ENCODE assay signal across 8 mouse cellular contexts in the genomic region with DNA sequence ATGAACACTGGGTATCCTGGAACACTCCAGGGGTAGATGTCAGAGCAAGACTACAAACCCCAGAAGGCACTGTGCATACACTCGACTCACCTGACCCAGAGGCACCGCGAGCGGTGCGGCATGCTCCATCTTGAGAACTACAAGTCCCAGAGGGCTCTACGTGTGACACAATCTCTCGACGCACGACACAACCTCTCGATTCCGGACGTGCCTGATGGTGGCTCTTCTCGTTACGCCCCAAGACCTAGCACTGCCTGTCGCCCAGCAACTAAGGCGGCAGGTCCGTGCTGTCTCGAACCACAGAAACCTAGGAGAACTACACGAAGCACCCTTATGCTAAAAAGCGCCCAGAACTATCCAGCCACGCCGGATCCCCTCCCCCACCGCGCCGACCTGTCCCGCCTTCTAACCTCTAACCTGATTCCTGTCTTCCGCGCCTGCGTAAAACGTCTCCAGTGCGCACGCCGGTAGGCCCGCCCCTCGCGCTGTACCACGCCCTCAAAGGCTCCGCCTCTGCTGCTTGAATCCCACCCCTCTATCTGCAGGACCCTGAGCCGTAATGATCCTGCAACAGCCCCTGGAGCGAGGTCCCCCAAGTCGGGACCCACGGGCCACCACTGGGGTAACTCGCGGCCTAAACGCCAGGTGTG. TPM values are rescaled to one million over a fixed set of nuclear protein-coding genes. Genes with fewer than 3 reads are reported as not detected.
DNase-seq lines count a peak whose midpoint lies in the region; ATAC-seq and TF ChIP-seq lines count a peak whose summit lies in the region.

A gene (plus strand): TSS at position 173 of the 650 bp plus-strand sequence.
A gene (minus strand): TSS at position 459 of the 650 bp plus-strand sequence.

- intact Hi-C loops in heart, postnatal 36 days (cut with DNase I), result no loop called here

- WGBS in forebrain, embryonic 16.5 days, result under 1% methylated on average over 45 of the region's 45 CpGs
- under 1% methylated on average over 45 of the region's 45 CpGs for WGBS in lung, embryonic 14.5 days
- under 1% methylated on average over 45 of the region's 45 CpGs for WGBS in olfactory bulb, adult 2 months
- WGBS in thymus, adult 2 months, result under 1% methylated on average over 45 of the region's 45 CpGs

- no peaks in the 10 kb centered on the region for H3K27me3 ChIP-seq in G1E (ENCODE audit: insufficient read depth, low read length)
- H3K27me3 ChIP-seq in forebrain, embryonic 16.5 days (replicated peaks; ENCODE audit: control insufficient read depth, insufficient read depth, low read length), result peaks cover 13% of the 10 kb centered on the region
- H3K27me3 ChIP-seq in lung, embryonic 14.5 days (ENCODE audit: insufficient read depth, low read length), result peaks cover 4% of the 10 kb centered on the region; the same call in 1 of the 2 replicates
- peaks cover 3% of the 10 kb centered on the region; the same call in 1 of the 2 replicates for H3K27me3 ChIP-seq in thymus, adult 2 months (ENCODE audit: control insufficient read depth, insufficient read depth, low read length)

- H3K27ac ChIP-seq in forebrain, embryonic 16.5 days (ENCODE audit: low read length), result peak within 1 kb of the TSS; percentile 82
- peak within 1 kb of the TSS; percentile 97 for H3K27ac ChIP-seq in layer of hippocampus, adult 2 months
- H3K27ac ChIP-seq in lung, embryonic 14.5 days (ENCODE audit: low read depth), result peak within 1 kb of the TSS; percentile 80
- H3K27ac ChIP-seq in olfactory bulb, adult 2 months (ENCODE audit: insufficient read depth, low read depth, low read length), result peak within 1 kb of the TSS; percentile 94
- peak within 1 kb of the TSS; percentile 55 for H3K27ac ChIP-seq in thymus, adult 2 months (ENCODE audit: control insufficient read depth, insufficient read depth, low read length)

- H3K4me1 ChIP-seq in G1E (ENCODE audit: insufficient read depth, low read depth, low read length), result peaks cover 65% of the 10 kb centered on the region
- H3K4me1 ChIP-seq in forebrain, embryonic 16.5 days (replicated peaks; ENCODE audit: control insufficient read depth, insufficient read depth, low read length), result peaks cover 30% of the 10 kb centered on the region
- H3K4me1 ChIP-seq in lung, embryonic 14.5 days (ENCODE audit: insufficient read depth), result peaks cover 6% of the 10 kb centered on the region; the same call in 1 of the 2 replicates
- H3K4me1 ChIP-seq in olfactory bulb, adult 2 months (ENCODE audit: control insufficient read depth, insufficient read depth, low read length), result peaks cover 31% of the 10 kb centered on the region
- peaks cover 21% of the 10 kb centered on the region for H3K4me1 ChIP-seq in thymus, adult 2 months (replicated peaks; ENCODE audit: control insufficient read depth, insufficient read depth, low read length)

- H3K4me2 ChIP-seq in forebrain, embryonic 16.5 days (ENCODE audit: low read length), result peak within 1 kb of the TSS; percentile 79
- peak within 1 kb of the TSS; percentile 96 for H3K4me2 ChIP-seq in lung, embryonic 14.5 days

- no peak for TF ChIP-seq CTCF in G1E (IDR thresholded peaks at IDR 0.05; ENCODE audit: low read depth, low read length)
- no peak for TF ChIP-seq CTCF in layer of hippocampus, adult 2 months (conservative IDR thresholded peaks at IDR 0.05)
- no peak for TF ChIP-seq CTCF in lung, embryonic 14.5 days (IDR thresholded peaks at IDR 0.05; ENCODE audit: low read depth)
- TF ChIP-seq CTCF in olfactory bulb, adult 2 months (IDR thresholded peaks at IDR 0.05; ENCODE audit: insufficient read depth, low read depth, low read length), result no peak
- no peak; the same call in none of the 2 replicates for TF ChIP-seq CTCF in thymus, adult 2 months (IDR thresholded peaks at IDR 0.05; ENCODE audit: borderline replicate concordance, control insufficient read depth, extremely low read depth, insufficient read depth, low read length, poor library complexity)

- no peaks in the 10 kb centered on the region for H3K9me3 ChIP-seq in G1E (replicated peaks)
- no peaks in the 10 kb centered on the region for H3K9me3 ChIP-seq in forebrain, embryonic 16.5 days (ENCODE audit: control insufficient read depth, low read length)
- no peaks in the 10 kb centered on the region for H3K9me3 ChIP-seq in lung, embryonic 14.5 days (ENCODE audit: low read depth, low read length)

- peaks cover 51% of the 10 kb centered on the region for H3K36me3 ChIP-seq in G1E (replicated peaks)
- H3K36me3 ChIP-seq in forebrain, embryonic 16.5 days (ENCODE audit: control insufficient read depth, insufficient read depth), result no peaks in the 10 kb centered on the region; the same call in 1 of the 2 replicates
- H3K36me3 ChIP-seq in lung, embryonic 14.5 days (ENCODE audit: insufficient read depth), result peaks cover 24% of the 10 kb centered on the region
- peaks cover 5% of the 10 kb centered on the region; the same call in 1 of the 2 replicates for H3K36me3 ChIP-seq in thymus, adult 2 months (ENCODE audit: control insufficient read depth, insufficient read depth, low read length)

- H3K4me3 ChIP-seq in G1E (ENCODE audit: low read depth, low read length), result peak within 1 kb of the TSS; percentile 76
- peak within 1 kb of the TSS; percentile 80 for H3K4me3 ChIP-seq in forebrain, embryonic 16.5 days (replicated peaks; ENCODE audit: low read length)
- H3K4me3 ChIP-seq in layer of hippocampus, adult 2 months, result peak within 1 kb of the TSS; percentile 90
- peak within 1 kb of the TSS; percentile 61 for H3K4me3 ChIP-seq in lung, embryonic 14.5 days (ENCODE audit: low read depth, low read length)
- H3K4me3 ChIP-seq in olfactory bulb, adult 2 months (ENCODE audit: insufficient read depth, low read depth, low read length), result peak within 1 kb of the TSS; percentile 88
- peak within 1 kb of the TSS; percentile 77 for H3K4me3 ChIP-seq in thymus, adult 2 months (ENCODE audit: control insufficient read depth, insufficient read depth, low read length)

- peak; percentile 77 for DNase-seq in G1E (ENCODE audit: low spot score)
- DNase-seq in cerebellum, adult 18-20 months, result peak; percentile 95 to 97
- DNase-seq in heart, postnatal 36 days, result peak; percentile 90 to 95
- peak; percentile 89 to 97 for DNase-seq in layer of hippocampus, adult 2 months (ENCODE audit: low spot score in 2 of 2)
- DNase-seq in lung, embryonic 14.5 days, result peak; percentile 96
- peak; percentile 91 for DNase-seq in thymus, adult 2 months

- H3K9ac ChIP-seq in forebrain, embryonic 16.5 days (replicated peaks; ENCODE audit: low read depth, low read length), result peak within 1 kb of the TSS; percentile 82
- H3K9ac ChIP-seq in lung, embryonic 14.5 days, result peak within 1 kb of the TSS; percentile 59

- no peak for TF ChIP-seq POLR2A in olfactory bulb, adult 2 months (IDR thresholded peaks at IDR 0.05; ENCODE audit: insufficient read depth, low read depth, low read length)
- TF ChIP-seq POLR2A in thymus, adult 2 months (IDR thresholded peaks at IDR 0.05; ENCODE audit: control insufficient read depth, extremely low read depth, insufficient read depth, low read length, poor library complexity), result peak; percentile 56; the same call in 1 of the 2 replicates

- ATAC-seq in G1E (ENCODE audit: extremely low read depth, insufficient number of reproducible peaks, low FRiP score, poor library complexity, severe bottlenecking), result peak; percentile 91
- peak; percentile 96 for ATAC-seq in forebrain, embryonic 16.5 days
- peak; percentile 92 for ATAC-seq in lung, embryonic 14.5 days (ENCODE audit: insufficient read depth)

RNA-seq across cellular contexts. Expression of the first gene that starts in this region (rescaled TPM):
- total RNA-seq in G1E (2014; fragmentation: Nextera tagmentation) (42.3 and 54.4 TPM in 2 replicates), G1E (2017) (44.6 and 48.4 TPM in 2 replicates)
- polyA plus RNA-seq in G1E (2012), result 330 and 356 TPM in 2 replicates
- 92.1 and 99.4 TPM in 2 replicates for polyA plus RNA-seq in forebrain, embryonic 16.5 days (2015; fragmentation: Nextera tagmentation; extraction: Ambion mirVana)
- total RNA-seq in heart, postnatal 36 days (2021), result 100 to 1,000 TPM; 196 to 206 TPM
- total RNA-seq in layer of hippocampus, adult 2 months (2021), result 100 to 1,000 TPM; 110 to 118 TPM
- 63.8 and 71.1 TPM in 2 replicates for polyA plus RNA-seq in lung, embryonic 14.5 days (2014; fragmentation: Nextera tagmentation; extraction: Ambion mirVana)
- polyA plus RNA-seq in olfactory bulb, adult 2 months (2012; ENCODE audit: insufficient read depth, insufficient read length, low replicate concordance, missing spikeins), result not detected in 2 replicates
- 143 and 192 TPM in 2 replicates for polyA plus RNA-seq in thymus, adult 2 months (2012; rRNA removed)

RNA-seq across cellular contexts. Expression of the second gene that starts in this region (rescaled TPM):
- total RNA-seq in G1E (2014; fragmentation: Nextera tagmentation) (12.0 and 21.6 TPM in 2 replicates), G1E (2017) (44.7 and 48.6 TPM in 2 replicates)
- polyA plus RNA-seq in G1E (2012), result 79.7 and 80.0 TPM in 2 replicates
- polyA plus RNA-seq in forebrain, embryonic 16.5 days (2015; fragmentation: Nextera tagmentation; extraction: Ambion mirVana), result 40.1 and 41.4 TPM in 2 replicates
- total RNA-seq in heart, postnatal 36 days (2021), result 10 to 100 TPM; 11.6 to 11.7 TPM
- total RNA-seq in layer of hippocampus, adult 2 months (2021), result 1 to 10 TPM; 7.1 to 7.6 TPM
- 47.4 and 49.6 TPM in 2 replicates for polyA plus RNA-seq in lung, embryonic 14.5 days (2014; fragmentation: Nextera tagmentation; extraction: Ambion mirVana)
- polyA plus RNA-seq in olfactory bulb, adult 2 months (2012; ENCODE audit: insufficient read depth, insufficient read length, low replicate concordance, missing spikeins), result not detected in 2 replicates
- polyA plus RNA-seq in thymus, adult 2 months (2012; rRNA removed), result 78.3 and 84.5 TPM in 2 replicates

Comparison
In these comparisons a context has a peak if more than half of its experiments do, and no peak if none do; other contexts are left out.
1. Peak in every context shown above with its lines: DNase-seq, ATAC-seq, H3K4me3 ChIP-seq and H3K27ac ChIP-seq.
2. RNA of the second gene that starts in this region (polyA plus RNA-seq): 78.3 to 84.5 TPM in thymus, adult 2 months, 79.7 to 80.0 TPM in G1E, 47.4 to 49.6 TPM in lung, embryonic 14.5 days and 40.1 to 41.4 TPM in forebrain, embryonic 16.5 days; not detected in olfactory bulb, adult 2 months; every median in the first group is over 10 times any median in the second.